Mouse (Mus musculus): ENCODE results near the gene Gm19426.

Gene Gm19426

GRCm38 (mm10) chr2:84743561-84743960 lies at the start of gene Gm19426:
Gene Gm19426 (minus strand): TSS chr2:84743655.
- DNase-seq (ENCODE audit: low spot score in 2 of 2): peak in 1 of 2 experiments; percentile 44

- no peak for DNase-seq (ENCODE audit: low spot score in 2 of 2)
These were observed 49.7 kb upstream of the Gm19426 start for GRCm38 (mm10) chr2:84793154-84793553.

- DNase-seq (ENCODE audit: low spot score in 2 of 2): no peak
These were observed 49.1 kb upstream of the Gm19426 start for GRCm38 (mm10) chr2:84792516-84792915.

DNA sequence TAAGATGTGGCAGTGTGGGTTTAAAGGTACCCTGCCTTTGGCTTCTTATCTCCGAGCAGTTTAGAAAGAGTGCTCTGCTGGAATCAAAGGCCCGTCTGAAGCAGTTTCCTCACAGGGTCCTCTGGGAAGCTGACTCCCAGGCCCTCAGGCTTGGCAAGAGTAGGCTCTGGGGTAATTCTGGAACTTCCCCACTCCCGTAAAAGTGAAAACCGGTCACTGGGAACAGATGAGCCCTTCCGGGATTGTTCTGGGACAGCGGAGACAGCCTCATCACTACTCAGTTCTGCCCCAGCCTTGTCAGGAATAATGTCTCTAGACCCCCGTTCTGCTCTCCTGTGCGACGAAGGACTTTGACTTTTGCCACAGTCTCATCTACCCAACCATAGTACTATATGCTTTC lies 47.0 kb upstream of the Gm19426 start:
- no peak for DNase-seq (ENCODE audit: low spot score in 2 of 2)

DNA sequence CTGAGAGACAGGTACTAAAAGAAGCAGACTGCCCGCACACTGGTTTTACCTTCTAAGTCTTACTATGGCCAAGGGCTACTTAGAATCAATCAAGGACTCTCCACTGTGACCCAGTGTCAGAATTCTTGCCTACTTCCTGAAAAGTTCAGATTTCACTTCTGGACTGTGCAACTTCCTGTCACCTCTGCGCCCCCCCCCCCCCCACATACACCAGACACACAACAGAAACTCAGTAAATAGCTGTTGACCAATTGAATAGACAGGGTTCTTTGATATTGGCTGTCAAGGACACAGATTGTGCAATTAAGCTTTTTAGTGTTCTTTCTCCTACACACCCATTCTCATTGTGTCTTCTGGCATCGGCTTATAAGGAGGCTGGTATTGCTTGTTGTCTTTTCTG lies 44.9 kb upstream of the Gm19426 start:
- DNase-seq (ENCODE audit: low spot score in 2 of 2): no peak

DNA sequence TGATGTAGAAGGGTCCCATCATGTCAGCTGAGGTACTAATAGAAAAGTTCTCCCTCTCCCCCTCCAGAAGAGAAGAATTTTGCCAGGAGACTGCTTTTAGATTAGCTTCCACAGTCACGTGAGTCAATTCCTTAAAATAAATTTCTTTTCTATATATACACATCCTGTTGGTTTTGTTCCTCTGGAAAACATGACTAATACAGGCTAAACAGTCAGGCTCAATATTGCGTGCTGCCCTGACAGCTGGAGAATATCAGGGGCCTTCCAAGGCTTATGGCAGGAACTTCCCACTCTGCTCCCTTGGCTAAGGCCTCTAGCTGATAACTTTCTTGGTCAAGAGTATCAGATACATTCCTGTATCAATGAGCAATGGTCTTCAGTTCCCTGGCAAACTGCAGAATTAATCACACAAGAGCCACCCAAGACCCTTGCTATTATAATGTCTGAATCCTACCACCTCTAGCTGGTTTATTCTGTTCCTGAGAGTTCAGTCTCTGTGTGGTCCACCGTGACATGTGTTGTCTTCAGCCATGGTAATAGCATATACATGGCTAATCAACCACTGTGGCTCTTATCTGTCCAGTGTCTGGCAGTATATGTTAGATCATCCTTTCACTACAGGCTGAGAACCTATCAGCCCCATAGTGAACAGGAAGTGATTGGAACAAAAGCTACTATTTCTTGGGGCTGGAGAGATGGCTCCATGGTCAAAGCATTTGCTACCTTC lies 40.5 kb upstream of the Gm19426 start:
- DNase-seq (ENCODE audit: low spot score in 2 of 2): no peak

GRCm38 (mm10) chr2:84783315-84783714 lies 39.9 kb upstream of the Gm19426 start:
- no peak for DNase-seq (ENCODE audit: low spot score in 2 of 2)

GRCm38 (mm10) chr2:84779210-84779609 lies 35.8 kb upstream of the Gm19426 start:
- DNase-seq (ENCODE audit: low spot score in 2 of 2): no peak

- DNase-seq (ENCODE audit: low spot score in 2 of 2): no peak
These were observed 34.3 kb upstream of the Gm19426 start for GRCm38 (mm10) chr2:84777706-84778105.

DNA sequence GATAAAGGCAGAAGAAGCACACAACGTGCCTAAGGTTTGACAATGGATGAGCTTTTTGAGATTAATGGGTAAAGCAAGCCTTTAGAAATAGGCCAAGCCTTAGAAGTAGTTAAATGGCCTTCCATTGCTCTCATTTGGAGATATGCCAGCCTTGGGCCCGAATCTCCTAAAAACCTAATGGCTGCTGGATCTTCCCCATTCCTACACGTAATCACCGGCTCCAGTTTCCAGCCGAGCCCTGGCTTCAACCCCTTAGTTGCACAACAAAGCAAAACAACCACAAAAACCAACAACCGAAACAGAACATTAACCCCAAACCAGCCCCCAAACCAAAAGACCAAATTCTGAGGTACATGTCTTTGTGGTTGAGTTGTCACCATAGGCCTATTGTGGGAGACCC lies 32.2 kb upstream of the Gm19426 start:
- DNase-seq (ENCODE audit: low spot score in 2 of 2): no peak

- no peak for DNase-seq (ENCODE audit: low spot score in 2 of 2)
These were observed 31.8 kb upstream of the Gm19426 start, which contains the start of gene Serping1 for GRCm38 (mm10) chr2:84775241-84775640. Gene Serping1 (minus strand): TSS chr2:84775444.

DNA sequence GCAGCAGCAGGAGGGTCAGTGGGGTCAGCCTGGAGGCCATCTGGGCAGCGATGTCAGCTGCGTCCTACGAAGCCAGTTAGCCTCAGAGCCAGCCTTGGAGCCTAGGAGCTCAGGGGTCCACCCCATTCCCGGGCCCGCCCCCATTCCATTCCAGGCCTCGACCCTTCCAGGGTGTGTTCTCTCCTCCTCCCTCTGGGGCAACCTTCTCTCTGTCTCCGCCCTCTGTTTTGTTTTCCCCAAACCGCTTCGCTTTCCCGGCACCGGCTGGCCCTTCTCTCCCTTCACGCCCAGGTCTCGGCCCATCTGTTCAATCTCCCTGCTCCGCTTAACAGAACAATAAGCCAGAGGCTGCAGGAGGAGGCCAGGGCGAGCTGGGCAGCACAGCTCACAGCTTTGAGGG lies 31.3 kb upstream of the Gm19426 start:
- no peak for DNase-seq (ENCODE audit: low spot score in 2 of 2)

DNA sequence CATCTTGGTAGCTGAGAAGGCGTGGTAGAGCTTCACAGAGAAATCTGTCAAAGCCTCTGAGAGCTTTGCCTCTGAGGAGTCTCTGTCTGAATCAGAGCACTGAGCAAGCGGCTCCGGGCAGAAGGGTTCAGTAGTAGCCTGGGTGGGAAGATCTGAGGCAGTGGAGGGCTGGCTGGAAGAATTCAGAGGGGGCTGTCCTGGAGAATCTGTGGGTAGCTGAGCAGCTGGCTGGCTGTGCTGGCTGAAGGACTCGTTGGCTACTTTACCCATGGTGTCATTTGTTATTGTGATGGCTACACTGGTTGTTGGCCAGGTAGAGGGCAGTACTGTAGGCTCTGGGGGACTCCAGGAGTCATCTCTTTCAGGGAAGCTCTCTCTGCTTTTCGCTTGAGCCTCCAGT lies 29.7 kb upstream of the Gm19426 start:
- DNase-seq (ENCODE audit: low spot score in 2 of 2): no peak

DNA sequence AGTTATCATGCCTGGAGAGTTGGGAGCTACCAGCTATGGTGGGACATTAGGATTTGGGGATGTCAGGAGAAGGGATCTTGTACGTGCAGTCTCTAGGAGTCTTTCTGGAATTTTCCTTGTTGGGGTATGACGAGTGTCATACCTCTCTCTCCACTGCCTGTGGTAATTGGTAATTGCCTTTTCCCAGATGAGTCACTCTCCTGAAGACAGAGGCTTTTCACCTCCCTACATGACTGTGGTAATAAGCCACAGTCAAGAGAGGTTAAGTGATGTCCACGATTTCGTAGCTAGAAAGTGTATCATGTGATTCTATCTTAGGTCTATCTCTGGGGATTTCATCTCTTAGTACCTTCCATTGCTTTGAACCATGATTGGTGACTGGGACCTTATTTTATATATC lies 29.0 kb upstream of the Gm19426 start:
- no peak for DNase-seq (ENCODE audit: low spot score in 2 of 2)

GRCm38 (mm10) chr2:84770501-84770900 lies 27.0 kb upstream of the Gm19426 start:
- no peak for DNase-seq (ENCODE audit: low spot score in 2 of 2)

GRCm38 (mm10) chr2:84762818-84763217 lies 19.4 kb upstream of the Gm19426 start:
- DNase-seq (ENCODE audit: low spot score in 2 of 2): no peak

- no peak for DNase-seq (ENCODE audit: low spot score in 2 of 2)
These were observed 18.8 kb upstream of the Gm19426 start for GRCm38 (mm10) chr2:84762295-84762694.

- no peak for DNase-seq (ENCODE audit: low spot score in 2 of 2)
These were observed 18.4 kb upstream of the Gm19426 start for GRCm38 (mm10) chr2:84761840-84762239.

GRCm38 (mm10) chr2:84761309-84761708 lies 17.9 kb upstream of the Gm19426 start:
- DNase-seq (ENCODE audit: low spot score in 2 of 2): no peak

- DNase-seq (ENCODE audit: low spot score in 2 of 2): no peak
These were observed 17.3 kb upstream of the Gm19426 start for GRCm38 (mm10) chr2:84760777-84761176.

GRCm38 (mm10) chr2:84758542-84759127 lies 15.2 kb upstream of the Gm19426 start:
- no peak for DNase-seq (ENCODE audit: low spot score in 2 of 2)

DNA sequence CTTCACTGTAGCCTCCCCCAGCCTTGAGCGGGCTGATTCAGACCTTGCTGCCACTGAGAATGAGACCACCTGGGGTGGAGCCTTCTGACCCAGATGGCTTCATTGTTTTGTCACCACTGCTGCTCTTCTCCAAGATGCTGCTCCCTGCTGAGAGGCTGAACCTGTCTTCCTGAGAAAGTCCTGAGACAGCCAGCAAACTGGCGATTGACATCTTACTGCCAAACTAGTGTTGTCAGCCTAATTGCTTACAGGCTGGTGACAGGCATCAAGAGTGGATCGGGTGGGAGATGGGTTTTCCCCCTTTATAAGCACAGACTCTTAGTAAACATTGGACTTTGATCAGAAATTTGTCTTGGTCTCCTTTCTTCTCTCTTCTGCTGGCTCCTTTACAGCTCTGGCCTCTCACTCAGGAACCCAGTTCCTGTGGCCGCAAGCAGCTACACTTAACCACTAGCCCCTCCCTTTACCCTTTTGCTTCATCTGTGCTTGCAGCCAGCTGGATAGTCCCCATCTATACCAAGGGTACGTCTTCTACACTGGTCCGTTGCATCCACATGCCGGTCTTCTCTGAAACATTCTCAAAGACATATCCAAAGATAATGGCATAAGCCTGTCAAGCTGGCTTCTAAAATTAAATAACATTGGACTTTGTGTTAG lies 13.7 kb upstream of the Gm19426 start:
- DNase-seq (ENCODE audit: low spot score in 2 of 2): no peak

- no peak for DNase-seq (ENCODE audit: low spot score in 2 of 2)
These were observed 12.8 kb upstream of the Gm19426 start for GRCm38 (mm10) chr2:84756245-84756644.

All from frontal cortex, postnatal 25 days (tissue).